Mouse (Mus musculus) forebrain, embryonic 15.5 days (tissue): ENCODE measurements around the gene Aars. TPM values are rescaled to one million over a fixed set of nuclear protein-coding genes. Genes with fewer than 3 reads are reported as not detected.
"Not testable (repeated sequence)": the region's sequence is repeated elsewhere in the genome, so short reads cannot be mapped to it uniquely, and the experiment has no call there.

Source experiments
- ATAC-seq: fragments of 200-750 bp; cut with Nextera tagmentation; replicated peaks from 2 replicates; pipeline ENCODE4 v1.8.0; 2017; ENCODE audit warnings: mild to moderate bottlenecking, moderate TSS enrichment, moderate library complexity
- H3K27ac ChIP-seq: fragments of 300-500 bp; sonication (generic); replicated peaks from 2 replicates; pipeline ENCODE4 v1.5.1; 2015; ENCODE audit warnings: mild to moderate bottlenecking, inconsistent platforms
- H3K27me3 ChIP-seq: fragments of 300-500 bp; sonication (generic); 2 replicates; pipeline ENCODE4 v1.6.1; 2015; ENCODE audit warnings: inconsistent platforms
- H3K36me3 ChIP-seq: fragments of 300-500 bp; sonication (generic); 2 replicates; pipeline ENCODE4 v1.6.1; 2015; ENCODE audit warnings: mild to moderate bottlenecking, inconsistent platforms
- H3K4me1 ChIP-seq: fragments of 300-500 bp; sonication (generic); 2 replicates; pipeline ENCODE4 v1.6.1; 2015; ENCODE audit warnings: inconsistent platforms
- H3K4me2 ChIP-seq: fragments of 300-500 bp; sonication (generic); replicated peaks from 2 replicates; pipeline ENCODE4 v1.6.1; 2015; ENCODE audit warnings: mild to moderate bottlenecking, inconsistent platforms
- H3K4me3 ChIP-seq: fragments of 300-500 bp; sonication (generic); 2 replicates; pipeline ENCODE4 v1.5.1; 2015; ENCODE audit warnings: mild to moderate bottlenecking, inconsistent platforms
- H3K9ac ChIP-seq: fragments of 300-500 bp; sonication (generic); replicated peaks from 2 replicates; pipeline ENCODE4 v1.6.1; 2015; ENCODE audit warnings: mild to moderate bottlenecking, inconsistent platforms
- H3K9me3 ChIP-seq: fragments of 300-500 bp; sonication (generic); 2 replicates; pipeline ENCODE4 v1.6.1; 2016; ENCODE audit warnings: inconsistent platforms
- WGBS: fragments of 180-500 bp; shearing (Covaris S2); methylation state at CpG from one replicate; pipeline ENCODE4 v1.1.7; 2015; ENCODE audit warnings: mixed read lengths; 5-methylcytosine and 5-hydroxymethylcytosine counted together
- microRNA-seq: library from miRNA; unstranded; fragments of <30 nt; microRNA quantifications from one replicate; pipeline ENCODE4, GENCODE M21; 2016
- polyA plus RNA-seq: library from polyadenylated mRNA; unstranded; fragments of >200 nt; fragmentation: Nextera tagmentation; extraction: Ambion mirVana; gene quantifications from 2 replicates; pipeline ENCODE4 v1.2.1, GENCODE M21; 2015

The Aars gene
- polyA plus RNA-seq, 1 experiment from 2014 or later, result 69.6 TPM

DNA sequence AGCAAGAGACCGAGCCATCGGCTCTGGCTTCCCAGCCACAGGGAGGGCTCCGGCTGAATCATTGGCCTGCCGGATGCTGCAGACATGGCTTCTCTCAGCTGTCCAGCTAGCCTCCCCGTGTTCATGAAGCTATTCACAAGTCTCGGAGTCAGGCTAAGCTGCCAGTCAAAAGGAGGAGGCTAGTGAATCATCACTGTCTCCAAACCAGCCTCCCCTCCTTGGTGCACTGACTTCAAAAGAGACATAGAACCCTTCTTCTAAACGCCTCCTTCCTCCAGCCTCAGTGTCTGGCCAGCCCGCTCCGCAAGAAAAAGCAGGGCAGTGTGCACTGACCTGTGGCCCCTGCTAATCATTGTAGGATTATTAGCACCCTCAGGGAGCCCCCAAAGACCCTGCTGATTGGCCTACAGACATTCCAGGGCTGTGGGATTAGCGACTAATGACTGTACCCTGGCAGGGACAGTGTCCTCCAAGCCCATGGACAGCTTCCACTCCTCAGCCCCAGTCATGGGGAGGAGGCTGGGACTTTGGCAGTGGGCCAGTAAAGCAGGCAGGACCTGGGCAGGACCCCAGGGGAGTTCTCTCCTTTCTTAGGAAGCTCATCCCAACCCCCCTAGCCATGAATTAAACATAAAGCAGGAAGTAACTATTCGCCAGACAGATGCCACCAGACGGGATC lies 48.8 kb downstream of the Aars start:
- Histone ChIP-seq H3K4me3 (no peak overlapping the region), H3K9ac (no peak overlapping the region), H3K36me3 (no peaks in the 10 kb centered on the region), H3K4me2 (no peak overlapping the region), H3K27ac (no peak overlapping the region), H3K9me3 (no peaks in the 10 kb centered on the region), H3K4me1 (no peaks in the 10 kb centered on the region), H3K27me3 (no peaks in the 10 kb centered on the region)
- ATAC-seq, result no peak
- WGBS, result 34% methylated on average over 12 of the region's 12 CpGs

GRCm38 (mm10) chr8:111083936-111084335 lies 51.0 kb downstream of the Aars start:
- H3K4me1 ChIP-seq, H3K27me3 ChIP-seq, H3K9me3 ChIP-seq, ATAC-seq, H3K9ac ChIP-seq, H3K4me3 ChIP-seq, H3K4me2 ChIP-seq, H3K27ac ChIP-seq, H3K36me3 ChIP-seq: not testable (repeated sequence)
- WGBS, result 88% methylated on average over 5 of the region's 5 CpGs

DNA sequence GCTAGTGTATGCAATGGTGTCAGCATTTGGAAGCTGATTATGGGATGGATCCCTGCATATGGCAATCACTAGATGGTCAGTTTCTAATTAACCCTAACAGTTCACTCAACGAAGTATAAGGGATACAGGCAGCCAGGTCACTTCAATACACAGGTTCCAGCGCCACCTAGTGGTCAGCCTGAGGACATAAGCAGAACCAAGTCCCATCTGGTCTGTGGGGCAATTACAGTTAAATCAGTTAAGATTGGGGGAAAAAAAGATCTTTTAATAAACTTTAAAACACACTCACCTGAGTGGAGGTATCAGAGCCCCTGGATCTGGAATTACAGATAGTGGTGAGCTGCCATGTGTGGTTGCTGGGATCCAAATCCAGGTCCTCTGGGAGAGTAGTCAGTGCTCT lies 57.2 kb downstream of the Aars start:
- ATAC-seq, result no peak
- Histone ChIP-seq H3K4me3 (no peak overlapping the region), H3K36me3 (no peaks in the 10 kb centered on the region), H3K4me2 (no peak overlapping the region), H3K27ac (no peak overlapping the region), H3K9me3 (no peaks in the 10 kb centered on the region), H3K27me3 (no peaks in the 10 kb centered on the region), H3K4me1 (peaks cover 7% of the 10 kb centered on the region), H3K9ac (no peak overlapping the region)
- 0% methylated on average over 2 of the region's 2 CpGs for WGBS

- Histone ChIP-seq H3K36me3 (no peaks in the 10 kb centered on the region), H3K4me3 (no peak overlapping the region), H3K9me3 (no peaks in the 10 kb centered on the region), H3K4me2 (no peak overlapping the region), H3K27ac (no peak overlapping the region), H3K4me1 (peaks cover 17% of the 10 kb centered on the region), H3K27me3 (no peaks in the 10 kb centered on the region), H3K9ac (no peak overlapping the region)
- WGBS, result 86% methylated on average over 7 of the region's 7 CpGs
- no peak for ATAC-seq
Measured at GRCm38 (mm10) chr8:111091706-111092105, 58.8 kb downstream of the Aars start.

DNA sequence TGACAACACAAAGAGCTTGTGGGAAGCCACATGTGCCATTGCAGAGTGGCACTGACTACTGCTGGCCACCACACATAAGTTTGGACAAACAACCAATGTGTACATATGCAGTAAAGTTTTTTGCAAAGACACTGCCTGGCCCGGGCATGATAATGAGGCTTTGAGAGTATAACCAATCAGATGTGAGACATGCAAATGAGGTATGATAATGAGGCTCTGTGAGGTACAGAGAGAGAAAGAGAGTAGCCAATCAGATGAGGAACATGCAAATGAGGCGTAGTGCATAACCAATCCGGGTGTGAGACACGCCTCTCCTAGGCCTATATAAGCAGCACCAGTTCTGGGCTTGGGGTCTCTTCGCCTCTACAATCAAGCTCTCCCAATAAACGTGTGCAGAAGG lies 59.4 kb downstream of the Aars start, which contains the start of gene Clec18a:
Gene Clec18a (minus strand): TSS at position 101 of the 400 bp plus-strand sequence.
- peaks cover 17% of the 10 kb centered on the region for H3K4me1 ChIP-seq
- not testable (repeated sequence) for H3K4me3 ChIP-seq, H3K4me2 ChIP-seq, H3K27ac ChIP-seq, H3K9ac ChIP-seq, H3K36me3 ChIP-seq, H3K27me3 ChIP-seq, ATAC-seq, H3K9me3 ChIP-seq
- 91% methylated on average over 5 of the region's 6 CpGs for WGBS

DNA sequence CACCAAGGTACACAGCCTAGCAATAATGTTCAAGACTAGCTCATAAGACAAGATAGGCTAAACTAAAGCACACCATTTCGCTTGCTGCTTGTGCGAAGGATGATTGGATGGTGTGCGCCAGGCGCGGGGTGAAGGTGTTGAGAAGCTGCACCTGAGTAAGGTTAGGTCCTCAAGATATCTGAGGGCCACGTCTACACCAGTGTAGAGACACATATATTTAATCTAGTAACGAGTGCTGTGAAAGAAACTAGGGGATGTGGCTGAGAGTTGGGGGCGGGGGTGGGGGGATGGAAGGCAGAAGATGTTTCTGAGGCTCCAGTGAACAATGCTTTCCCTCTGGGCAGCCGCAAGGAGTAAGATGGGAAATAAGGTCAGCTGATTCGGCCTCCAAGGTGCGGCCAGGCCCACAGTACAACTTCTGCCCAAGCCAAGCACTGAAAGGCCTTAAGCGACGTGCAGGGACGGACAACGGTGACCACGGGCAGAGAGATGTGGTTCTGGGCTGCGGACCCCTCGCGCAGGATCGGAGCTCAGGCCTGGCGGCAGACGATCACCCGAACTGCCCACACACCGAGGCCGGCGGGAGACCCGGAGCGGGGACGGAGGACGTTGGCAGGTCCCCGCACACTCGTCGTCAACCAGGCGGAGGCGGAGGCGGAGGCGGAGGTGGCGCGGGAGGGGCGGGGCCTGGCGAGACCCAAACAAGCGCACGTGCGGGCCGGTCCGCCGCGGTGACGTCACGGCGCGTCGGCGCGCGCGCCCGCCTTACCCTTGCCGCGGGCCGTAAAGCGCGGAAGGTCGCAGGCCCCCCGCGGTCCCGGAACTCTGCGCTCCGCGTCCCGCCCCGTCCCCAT lies 61.1 kb downstream of the Aars start, which contains the start of gene Pdpr:
Gene Pdpr (plus strand): TSS at position 766 of the 854 bp plus-strand sequence.
- H3K27me3 ChIP-seq, result no peaks in the 10 kb centered on the region
- no peaks in the 10 kb centered on the region for H3K9me3 ChIP-seq
- peak within 1 kb of the TSS; percentile 71 for H3K27ac ChIP-seq
- peak; percentile 94 for ATAC-seq
- peak within 1 kb of the TSS; percentile 68 for H3K9ac ChIP-seq
- peaks cover 17% of the 10 kb centered on the region for H3K4me1 ChIP-seq
- no peaks in the 10 kb centered on the region for H3K36me3 ChIP-seq
- 6% methylated on average over 42 of the region's 72 CpGs for WGBS
- H3K4me2 ChIP-seq, result peak within 1 kb of the TSS; percentile 88
- peak within 1 kb of the TSS; percentile 76 for H3K4me3 ChIP-seq

- not testable (repeated sequence) for H3K36me3 ChIP-seq, H3K27me3 ChIP-seq, H3K9me3 ChIP-seq
- Histone ChIP-seq H3K9ac (peak overlapping the region; percentile 61), H3K27ac (0 out of 2 replicates have a peak overlapping the region, but pooled peaks have one; percentile 31), H3K4me3 (peak overlapping the region; percentile 76), H3K4me1 (peaks cover 17% of the 10 kb centered on the region), H3K4me2 (peak overlapping the region; percentile 77)
- peak; percentile 69 for ATAC-seq
- WGBS, result under 1% methylated on average over 64 of the region's 69 CpGs
Measured at GRCm38 (mm10) chr8:111094719-111095302, 61.9 kb downstream of the Aars start.

Small RNAs within 50 kb of the gene (microRNA-seq; reads per million reads assigned to microRNA genes)
- gene Gm24103 (not detected), gene Mir3473d (not detected)

Other genes with a start within 250 kb of the Aars start
- 2.5 and 3.4 TPM in 2 replicates for gene Il34, start 227.2 kb upstream of the Aars start, polyA plus RNA-seq
- gene Cog4, start 186.5 kb upstream of the Aars start, polyA plus RNA-seq, result 67.1 and 70.0 TPM in 2 replicates
- gene Sf3b3, start 186.4 kb upstream of the Aars start, polyA plus RNA-seq, result 121 TPM in 2 replicates
- 8.5 and 8.7 TPM in 2 replicates for gene Fuk, start 130.7 kb upstream of the Aars start, polyA plus RNA-seq
- 24.5 and 25.8 TPM in 2 replicates for gene St3gal2, start 113.2 kb upstream of the Aars start, polyA plus RNA-seq
- gene Ddx19a, start 35.3 kb upstream of the Aars start, polyA plus RNA-seq, result 13.0 and 13.5 TPM in 2 replicates
- gene Ddx19b, start 1.4 kb upstream of the Aars start, polyA plus RNA-seq, result 8.2 and 8.9 TPM in 2 replicates
- not detected in 2 replicates for gene Exosc6, start 23.2 kb downstream of the Aars start, polyA plus RNA-seq
- 0.60 and 0.79 TPM in 2 replicates for gene Clec18a, start 59.3 kb downstream of the Aars start, polyA plus RNA-seq
- gene Pdpr, start 61.5 kb downstream of the Aars start, polyA plus RNA-seq, result 11.5 and 14.0 TPM in 2 replicates
- 61.8 and 70.8 TPM in 2 replicates for gene Glg1, start 226.1 kb downstream of the Aars start, polyA plus RNA-seq